Mouse (Mus musculus) liver, embryonic 11.5 days (tissue): Measurements from ENCODE around the gene Fubp1. TPM values are rescaled to one million over a fixed set of nuclear protein-coding genes. Genes with fewer than 3 reads are reported as not detected.

ENCODE experiments used
- ATAC-seq: fragments of 200-750 bp; cut with Nextera tagmentation; replicated peaks from 2 replicates; pipeline ENCODE4 v1.8.0; 2017; ENCODE audit warnings: moderate number of reproducible peaks, mild to moderate bottlenecking, moderate TSS enrichment, moderate library complexity; ENCODE audit not compliant: low FRiP score
- DNase-seq: peaks from one replicate; pipeline ENCODE4 v3.0.0-alpha.2; 2017; ENCODE audit warnings: low spot score
- H3K27ac ChIP-seq: fragments of 300-500 bp; sonication (generic); 2 replicates; pipeline ENCODE4 v1.5.1; 2014; ENCODE audit warnings: mild to moderate bottlenecking, low read depth, low read length, control low read depth
- H3K27me3 ChIP-seq: fragments of 300-500 bp; sonication (generic); replicated peaks from 2 replicates; pipeline ENCODE4 v1.6.1; 2014; ENCODE audit warnings: low read length, mixed read lengths; ENCODE audit not compliant: control insufficient read depth, insufficient read depth
- H3K36me3 ChIP-seq: fragments of 300-500 bp; sonication (generic); 2 replicates; pipeline ENCODE4 v1.6.1; 2014; ENCODE audit warnings: mild to moderate bottlenecking, low read length, moderate library complexity, mixed read lengths; ENCODE audit not compliant: control insufficient read depth, insufficient read depth
- H3K4me1 ChIP-seq: fragments of 300-500 bp; sonication (generic); replicated peaks from 2 replicates; pipeline ENCODE4 v1.6.1; 2014; ENCODE audit warnings: low read length, mixed read lengths; ENCODE audit not compliant: control insufficient read depth, insufficient read depth
- H3K4me2 ChIP-seq: fragments of 300-500 bp; sonication (generic); 2 replicates; pipeline ENCODE4 v1.6.1; 2014; ENCODE audit warnings: mild to moderate bottlenecking, control low read depth, moderate library complexity
- H3K4me3 ChIP-seq: fragments of 300-500 bp; sonication (generic); 2 replicates; pipeline ENCODE4 v1.5.1; 2014; ENCODE audit warnings: low read depth, low read length, control low read depth
- H3K9ac ChIP-seq: fragments of 300-500 bp; sonication (generic); 2 replicates; pipeline ENCODE4 v1.6.1; 2014; ENCODE audit warnings: low read depth, low read length, control low read depth
- H3K9me3 ChIP-seq: fragments of 300-500 bp; sonication (generic); 2 replicates; pipeline ENCODE4 v1.6.1; 2016; ENCODE audit warnings: low read length, inconsistent platforms, mixed read lengths; ENCODE audit not compliant: control insufficient read depth
- WGBS: fragments of 180-500 bp; shearing (Covaris S2); extraction: QIAGEN DNeasy Blood & Tissue Kit; methylation state at CpG from one replicate; pipeline ENCODE4 v1.1.7; 2014; 5-methylcytosine and 5-hydroxymethylcytosine counted together
- polyA plus RNA-seq: library from polyadenylated mRNA; unstranded; fragments of >200 nt; fragmentation: Nextera tagmentation; extraction: Ambion mirVana; gene quantifications from 2 replicates; pipeline ENCODE4 v1.2.1, GENCODE M21; 2014

Gene Fubp1
- 234 and 253 TPM in 2 replicates for polyA plus RNA-seq

GRCm38 (mm10) chr3:152209967-152210634 lies at the start of gene Fubp1, which contains the start of gene Dnajb4:
Fubp1 (plus strand) TSS chr3:152210422.
Dnajb4 (minus strand) TSS chr3:152210302.
- H3K27me3 ChIP-seq, result no peaks in the 10 kb centered on the region
- H3K9ac ChIP-seq, result peak within 1 kb of the TSS; percentile 100
- peak within 1 kb of the TSS; percentile 95 for H3K4me2 ChIP-seq
- WGBS, result under 1% methylated on average over 85 of the region's 85 CpGs
- H3K4me3 ChIP-seq, result peak within 1 kb of the TSS; percentile 95
- H3K4me1 ChIP-seq, result peaks cover 29% of the 10 kb centered on the region
- DNase-seq (peak; percentile 98), ATAC-seq (peak; percentile 95)
- H3K9me3 ChIP-seq, result no peaks in the 10 kb centered on the region
- H3K27ac ChIP-seq, result peak within 1 kb of the TSS; percentile 97
- peaks cover 8% of the 10 kb centered on the region; the same call in 1 of the 2 replicates for H3K36me3 ChIP-seq

DNA sequence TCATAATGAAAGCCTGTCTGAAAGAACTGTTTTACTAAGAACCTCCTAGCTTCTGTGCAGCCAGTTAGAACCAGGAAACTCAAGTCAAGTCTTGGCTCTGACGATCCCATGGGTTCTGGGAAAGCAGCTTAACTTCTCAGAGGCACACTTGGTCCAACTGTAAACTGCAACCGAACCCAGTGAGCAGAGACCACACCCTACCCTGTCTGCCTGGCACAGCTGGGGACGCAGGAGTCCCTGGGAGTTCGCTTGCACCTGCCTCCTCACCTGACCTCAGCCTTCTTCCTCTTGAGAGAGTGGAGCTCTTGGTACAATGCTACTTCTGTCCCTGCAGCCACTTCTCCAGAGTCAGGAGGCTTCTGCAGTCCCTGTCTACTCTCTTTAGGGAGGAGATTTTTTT lies 49.6 kb upstream of the Fubp1 start:
- H3K36me3 ChIP-seq, result no peaks in the 10 kb centered on the region
- peaks cover 12% of the 10 kb centered on the region for H3K27me3 ChIP-seq
- peaks cover 4% of the 10 kb centered on the region; the same call in 1 of the 2 replicates for H3K4me1 ChIP-seq
- WGBS, result 56% methylated on average over 4 of the region's 4 CpGs
- H3K4me2 ChIP-seq, result no peak overlapping the region
- no peak for DNase-seq
- H3K27ac ChIP-seq, result no peak overlapping the region
- no peaks in the 10 kb centered on the region for H3K9me3 ChIP-seq
- no peak for ATAC-seq
- H3K9ac ChIP-seq, result no peak overlapping the region
- no peak overlapping the region for H3K4me3 ChIP-seq

DNA sequence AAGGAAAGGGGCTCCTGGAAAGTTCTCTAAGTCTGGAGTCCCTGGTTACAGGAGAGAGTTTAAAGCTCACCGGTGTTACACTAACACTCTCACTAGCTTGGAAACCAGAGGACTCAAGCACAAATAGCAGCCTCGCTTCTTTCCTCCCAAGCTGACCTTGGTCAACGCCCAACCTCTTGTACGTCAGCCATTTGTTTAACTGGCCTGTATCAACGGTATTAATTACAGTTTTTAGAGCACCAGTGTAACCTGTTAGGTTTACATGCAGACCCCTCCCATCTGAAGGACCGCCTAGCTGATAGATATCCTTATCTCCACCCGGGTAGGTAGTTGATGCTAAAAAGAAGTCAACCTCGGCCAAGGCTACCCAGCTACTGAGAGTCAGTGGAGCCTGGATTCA lies 46.9 kb upstream of the Fubp1 start:
- H3K4me3 ChIP-seq, result no peak overlapping the region
- ATAC-seq, result no peak
- no peak for DNase-seq
- no peaks in the 10 kb centered on the region for H3K9me3 ChIP-seq
- H3K36me3 ChIP-seq, result no peaks in the 10 kb centered on the region
- 80% methylated on average over 8 of the region's 8 CpGs for WGBS
- H3K4me1 ChIP-seq, result peaks cover 9% of the 10 kb centered on the region; the same call in 1 of the 2 replicates
- no peak overlapping the region for H3K4me2 ChIP-seq
- H3K9ac ChIP-seq, result no peak overlapping the region
- peaks cover 34% of the 10 kb centered on the region for H3K27me3 ChIP-seq
- H3K27ac ChIP-seq, result no peak overlapping the region

DNA sequence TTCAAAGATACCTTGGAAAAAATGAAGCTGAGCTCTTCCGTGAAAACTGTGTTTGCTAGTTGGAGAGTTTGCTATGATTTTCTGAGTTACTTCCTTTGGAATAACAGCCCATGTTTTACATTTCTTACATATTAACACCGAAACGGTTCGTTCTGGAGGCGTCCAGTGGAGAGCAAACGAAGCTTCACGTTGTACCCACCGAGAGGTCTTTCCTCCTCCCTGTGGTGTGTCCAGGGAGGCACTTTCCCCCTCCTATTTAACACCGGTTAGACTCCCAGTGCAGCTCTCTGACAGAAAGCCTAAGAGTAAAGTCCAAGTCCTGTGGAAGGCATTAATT lies 45.2 kb upstream of the Fubp1 start:
- peak overlapping the region; percentile 10; the same call in 1 of the 2 replicates for H3K9ac ChIP-seq
- WGBS, result 38% methylated on average over 9 of the region's 9 CpGs
- H3K4me3 ChIP-seq, result peak overlapping the region; percentile 55
- no peaks in the 10 kb centered on the region for H3K9me3 ChIP-seq
- H3K36me3 ChIP-seq, result no peaks in the 10 kb centered on the region
- DNase-seq (no peak), ATAC-seq (no peak; the same call in 1 of the 2 replicates)
- peaks cover 9% of the 10 kb centered on the region; the same call in 1 of the 2 replicates for H3K4me1 ChIP-seq
- H3K27ac ChIP-seq, result no peak overlapping the region
- peaks cover 34% of the 10 kb centered on the region for H3K27me3 ChIP-seq
- peak overlapping the region; percentile 69 for H3K4me2 ChIP-seq

DNA sequence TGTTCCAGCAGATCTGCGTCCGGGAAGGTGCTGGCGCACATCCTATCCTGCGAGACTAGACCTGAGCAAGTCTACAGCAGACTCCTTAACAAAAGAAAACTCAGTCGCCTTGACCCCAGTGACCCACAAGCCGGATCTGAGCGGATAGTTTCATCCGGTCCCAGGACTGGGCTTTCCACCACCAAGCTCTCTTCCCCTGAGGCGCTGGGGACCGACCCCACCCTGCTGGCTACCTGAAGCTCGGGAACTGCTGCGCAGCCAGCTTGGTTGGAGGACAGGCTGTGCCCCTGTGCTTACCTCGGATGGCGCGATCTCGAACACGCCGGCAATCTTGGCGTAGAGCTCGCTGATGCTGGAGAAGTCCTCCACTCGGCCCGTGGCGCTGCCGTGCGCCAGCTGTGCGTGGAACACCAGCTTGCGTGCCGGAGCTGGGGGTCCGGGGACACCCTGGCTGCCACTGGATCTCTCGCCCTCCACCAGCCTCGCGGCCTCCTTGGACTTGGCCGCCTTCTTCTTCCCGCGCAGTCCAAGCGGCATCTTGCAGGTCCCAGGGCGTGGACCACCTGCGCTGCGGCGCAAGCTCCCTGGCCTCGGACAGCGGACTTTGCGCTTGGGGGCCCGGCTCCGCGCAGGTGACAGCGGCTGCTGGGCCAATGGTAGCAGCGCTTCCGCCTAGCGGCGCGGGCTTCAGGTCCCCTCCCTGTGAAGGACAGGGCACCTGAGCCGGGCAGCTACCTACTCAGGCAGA lies 44.7 kb upstream of the Fubp1 start:
- ATAC-seq (peak; percentile 51), DNase-seq (peak; percentile 61)
- Histone ChIP-seq H3K4me2 (peak overlapping the region; percentile 69), H3K9me3 (no peaks in the 10 kb centered on the region), H3K4me3 (peak overlapping the region; percentile 55), H3K27ac (no peak overlapping the region), H3K9ac (peak overlapping the region; percentile 47; the same call in 1 of the 2 replicates), H3K36me3 (no peaks in the 10 kb centered on the region), H3K4me1 (peaks cover 9% of the 10 kb centered on the region), H3K27me3 (peaks cover 34% of the 10 kb centered on the region)
- WGBS, result 3% methylated on average over 53 of the region's 53 CpGs

GRCm38 (mm10) chr3:152166099-152166423 lies 44.2 kb upstream of the Fubp1 start, which contains the start of gene Gipc2:
Gipc2 (minus strand) TSS chr3:152166230.
- Histone ChIP-seq H3K9ac (peak within 1 kb of the TSS; percentile 47; the same call in 1 of the 2 replicates), H3K27ac (no peak within 1 kb of the TSS; the same call in 1 of the 2 replicates), H3K9me3 (no peaks in the 10 kb centered on the region), H3K27me3 (peaks cover 34% of the 10 kb centered on the region), H3K4me1 (peaks cover 6% of the 10 kb centered on the region), H3K4me2 (peak within 1 kb of the TSS; percentile 69), H3K4me3 (peak within 1 kb of the TSS; percentile 55), H3K36me3 (no peaks in the 10 kb centered on the region)
- ATAC-seq (0 out of 2 replicates have a peak, but pooled peaks have one; percentile 8), DNase-seq (no peak)
- 17% methylated on average over 10 of the region's 10 CpGs for WGBS

- Histone ChIP-seq H3K4me2 (peak overlapping the region; percentile 50), H3K27ac (no peak overlapping the region; the same call in 1 of the 2 replicates), H3K9ac (no peak overlapping the region), H3K9me3 (no peaks in the 10 kb centered on the region), H3K27me3 (peaks cover 34% of the 10 kb centered on the region), H3K4me3 (no peak overlapping the region), H3K4me1 (peaks cover 13% of the 10 kb centered on the region), H3K36me3 (no peaks in the 10 kb centered on the region)
- ATAC-seq (no peak), DNase-seq (no peak)
- WGBS, result 18% methylated on average over 29 of the region's 29 CpGs
Observed at GRCm38 (mm10) chr3:152166699-152167451, 43.3 kb upstream of the Fubp1 start.

DNA sequence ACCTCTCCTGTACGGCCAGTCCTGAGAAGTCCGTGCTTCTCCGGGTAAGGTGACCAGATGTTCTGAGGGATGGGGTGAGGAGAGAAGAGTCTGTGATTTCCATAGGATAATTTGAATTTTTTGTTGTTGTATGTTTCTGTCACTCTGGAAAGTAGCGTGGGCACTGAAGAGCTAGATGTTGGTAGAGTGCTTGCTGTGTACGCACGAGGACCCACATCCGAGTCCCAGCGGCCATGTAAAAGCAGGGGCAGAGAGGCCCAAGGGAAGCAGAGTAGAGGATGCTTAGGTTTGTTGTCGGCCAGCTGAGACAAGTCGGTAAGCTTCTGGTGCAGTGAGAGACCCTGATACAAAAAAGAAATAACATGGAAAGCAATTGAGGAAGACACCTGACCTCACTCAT lies 42.2 kb upstream of the Fubp1 start:
- Histone ChIP-seq H3K27ac (no peak overlapping the region), H3K4me3 (no peak overlapping the region), H3K36me3 (no peaks in the 10 kb centered on the region), H3K4me1 (peaks cover 13% of the 10 kb centered on the region), H3K9me3 (no peaks in the 10 kb centered on the region), H3K4me2 (no peak overlapping the region), H3K27me3 (peaks cover 34% of the 10 kb centered on the region), H3K9ac (no peak overlapping the region)
- ATAC-seq, result no peak
- DNase-seq, result no peak
- 87% methylated on average over 10 of the region's 10 CpGs for WGBS
